Mouse (Mus musculus): ENCODE data around the gene Epsti1. TPM values are rescaled to one million over a fixed set of nuclear protein-coding genes. Genes with fewer than 3 reads are reported as not detected.

Epsti1 gene
- total RNA-seq (2021), result under 1 TPM; 0.93 to 0.97 TPM
- 0.47 and 0.86 TPM in 2 replicates for polyA plus RNA-seq (2012; rRNA removed)
- long read RNA-seq, partial matches to known transcripts, result 0 of 2 reads
- long read RNA-seq, other reads (novel, unspliced or antisense), result 0 of 2 reads

- Histone ChIP-seq H3K27ac (no peak within 1 kb of the TSS), H3K4me3 (peak within 1 kb of the TSS; percentile 37), H3K36me3 (ENCODE audit: control insufficient read depth, insufficient read depth, low read length) (no peaks in the 10 kb centered on the region), H3K4me1 (ENCODE audit: control insufficient read depth, insufficient read depth, low read length) (no peaks in the 10 kb centered on the region), H3K27me3 (ENCODE audit: control insufficient read depth, insufficient read depth, low read length) (no peaks in the 10 kb centered on the region), H3K79me2 (replicated peaks; ENCODE audit: control insufficient read depth, insufficient read depth, low read length) (no peaks in the 10 kb centered on the region), H3K9ac (ENCODE audit: low read depth, low read length) (peak within 1 kb of the TSS; percentile 46)
- no peak for TF ChIP-seq CTCF (IDR thresholded peaks at IDR 0.05)
- TF ChIP-seq POLR2A (IDR thresholded peaks at IDR 0.05; ENCODE audit: insufficient read depth, low read depth, low read length), result no peak
- TF ChIP-seq EP300 (IDR thresholded peaks at IDR 0.05; ENCODE audit: insufficient read depth, low read depth, low read length), result no peak
- peak; percentile 28 to 32 for DNase-seq
- 45% methylated on average over 15 of the region's 15 CpGs for WGBS
- intact Hi-C loops (cut with DNase I), result no loop called here
These were observed at the start of gene Epsti1 for GRCm38 (mm10) chr14:77904171-77904762. Gene Epsti1, plus strand, starts transcription at chr14:77904239.

- Histone ChIP-seq H3K79me2 (replicated peaks; ENCODE audit: control insufficient read depth, insufficient read depth, low read length) (peaks cover 1% of the 10 kb centered on the region; the same call in 1 of the 2 replicates), H3K4me1 (ENCODE audit: control insufficient read depth, insufficient read depth, low read length) (peaks cover 3% of the 10 kb centered on the region), H3K9ac (ENCODE audit: low read depth, low read length) (no peak overlapping the region), H3K27me3 (ENCODE audit: control insufficient read depth, insufficient read depth, low read length) (no peaks in the 10 kb centered on the region), H3K4me3 (no peak overlapping the region), H3K27ac (no peak overlapping the region), H3K36me3 (ENCODE audit: control insufficient read depth, insufficient read depth, low read length) (peaks cover 3% of the 10 kb centered on the region)
- TF ChIP-seq POLR2A (IDR thresholded peaks at IDR 0.05; ENCODE audit: insufficient read depth, low read depth, low read length) (no peak), EP300 (IDR thresholded peaks at IDR 0.05; ENCODE audit: insufficient read depth, low read depth, low read length) (no peak), CTCF (IDR thresholded peaks at IDR 0.05) (no peak)
- 84% methylated on average over 1 of the region's 1 CpGs for WGBS
- no peak for DNase-seq
- intact Hi-C loops (cut with DNase I), result no loop called here
These were observed 44.1 kb upstream of the Epsti1 start for GRCm38 (mm10) chr14:77859894-77860293.

GRCm38 (mm10) chr14:77860841-77861560 is 43.0 kb upstream of the Epsti1 start:
- H3K9ac ChIP-seq (ENCODE audit: low read depth, low read length), result no peak overlapping the region
- H3K4me1 ChIP-seq (ENCODE audit: control insufficient read depth, insufficient read depth, low read length), result peaks cover 3% of the 10 kb centered on the region
- peaks cover 3% of the 10 kb centered on the region for H3K36me3 ChIP-seq (ENCODE audit: control insufficient read depth, insufficient read depth, low read length)
- intact Hi-C loops (cut with DNase I), result no loop called here
- no peak for TF ChIP-seq EP300 (IDR thresholded peaks at IDR 0.05; ENCODE audit: insufficient read depth, low read depth, low read length)
- TF ChIP-seq POLR2A (IDR thresholded peaks at IDR 0.05; ENCODE audit: insufficient read depth, low read depth, low read length), result no peak
- no peak for TF ChIP-seq CTCF (IDR thresholded peaks at IDR 0.05)
- no peak overlapping the region for H3K4me3 ChIP-seq
- DNase-seq, result no peak
- H3K27me3 ChIP-seq (ENCODE audit: control insufficient read depth, insufficient read depth, low read length), result no peaks in the 10 kb centered on the region
- peaks cover 1% of the 10 kb centered on the region; the same call in 1 of the 2 replicates for H3K79me2 ChIP-seq (replicated peaks; ENCODE audit: control insufficient read depth, insufficient read depth, low read length)
- no peak overlapping the region for H3K27ac ChIP-seq
- WGBS, result 64% methylated on average over 5 of the region's 5 CpGs

- Histone ChIP-seq H3K36me3 (ENCODE audit: control insufficient read depth, insufficient read depth, low read length) (peaks cover 3% of the 10 kb centered on the region), H3K27me3 (ENCODE audit: control insufficient read depth, insufficient read depth, low read length) (no peaks in the 10 kb centered on the region), H3K9ac (ENCODE audit: low read depth, low read length) (no peak overlapping the region), H3K27ac (no peak overlapping the region), H3K79me2 (replicated peaks; ENCODE audit: control insufficient read depth, insufficient read depth, low read length) (peaks cover 1% of the 10 kb centered on the region; the same call in 1 of the 2 replicates), H3K4me3 (no peak overlapping the region), H3K4me1 (ENCODE audit: control insufficient read depth, insufficient read depth, low read length) (peaks cover 3% of the 10 kb centered on the region)
- no peak for DNase-seq
- intact Hi-C loops (cut with DNase I), result no loop called here
- 68% methylated on average over 3 of the region's 3 CpGs for WGBS
- no peak for TF ChIP-seq EP300 (IDR thresholded peaks at IDR 0.05; ENCODE audit: insufficient read depth, low read depth, low read length)
- TF ChIP-seq CTCF (IDR thresholded peaks at IDR 0.05), result no peak
- no peak for TF ChIP-seq POLR2A (IDR thresholded peaks at IDR 0.05; ENCODE audit: insufficient read depth, low read depth, low read length)
These were observed 40.0 kb upstream of the Epsti1 start for GRCm38 (mm10) chr14:77864051-77864450.

- intact Hi-C loops (cut with DNase I), result no loop called here
- TF ChIP-seq EP300 (IDR thresholded peaks at IDR 0.05; ENCODE audit: insufficient read depth, low read depth, low read length), result no peak
- TF ChIP-seq CTCF (IDR thresholded peaks at IDR 0.05), result no peak
- TF ChIP-seq POLR2A (IDR thresholded peaks at IDR 0.05; ENCODE audit: insufficient read depth, low read depth, low read length), result no peak
- H3K4me1 ChIP-seq (ENCODE audit: control insufficient read depth, insufficient read depth, low read length), result peaks cover 3% of the 10 kb centered on the region
- no peak for DNase-seq
- H3K79me2 ChIP-seq (replicated peaks; ENCODE audit: control insufficient read depth, insufficient read depth, low read length), result peaks cover 1% of the 10 kb centered on the region; the same call in 1 of the 2 replicates
- H3K27me3 ChIP-seq (ENCODE audit: control insufficient read depth, insufficient read depth, low read length), result no peaks in the 10 kb centered on the region
- no peak overlapping the region for H3K27ac ChIP-seq
- no peak overlapping the region for H3K4me3 ChIP-seq
- peaks cover 6% of the 10 kb centered on the region for H3K36me3 ChIP-seq (ENCODE audit: control insufficient read depth, insufficient read depth, low read length)
- 91% methylated on average over 6 of the region's 6 CpGs for WGBS
- no peak overlapping the region for H3K9ac ChIP-seq (ENCODE audit: low read depth, low read length)
These were observed 39.5 kb upstream of the Epsti1 start for GRCm38 (mm10) chr14:77864510-77864909.

- WGBS, result 84% methylated on average over 5 of the region's 5 CpGs
- Histone ChIP-seq H3K27ac (no peak overlapping the region), H3K27me3 (ENCODE audit: control insufficient read depth, insufficient read depth, low read length) (no peaks in the 10 kb centered on the region), H3K36me3 (ENCODE audit: control insufficient read depth, insufficient read depth, low read length) (peaks cover 6% of the 10 kb centered on the region), H3K79me2 (replicated peaks; ENCODE audit: control insufficient read depth, insufficient read depth, low read length) (no peaks in the 10 kb centered on the region), H3K4me3 (no peak overlapping the region), H3K9ac (ENCODE audit: low read depth, low read length) (no peak overlapping the region), H3K4me1 (ENCODE audit: control insufficient read depth, insufficient read depth, low read length) (peaks cover 3% of the 10 kb centered on the region)
- intact Hi-C loops (cut with DNase I), result no loop called here
- TF ChIP-seq POLR2A (IDR thresholded peaks at IDR 0.05; ENCODE audit: insufficient read depth, low read depth, low read length) (no peak), EP300 (IDR thresholded peaks at IDR 0.05; ENCODE audit: insufficient read depth, low read depth, low read length) (no peak), CTCF (IDR thresholded peaks at IDR 0.05) (no peak)
- DNase-seq, result no peak
These were observed 36.4 kb upstream of the Epsti1 start for GRCm38 (mm10) chr14:77867601-77868000.
